Mouse (Mus musculus) limb, embryonic 10.5 days (tissue): Measurements from ENCODE around the gene Trim80. TPM values are rescaled to one million over a fixed set of nuclear protein-coding genes. Genes with fewer than 3 reads are reported as not detected.

ENCODE experiments used
- DNase-seq: peaks from one replicate; pipeline ENCODE4 v3.0.0-alpha.2; 2017; ENCODE audit warnings: low spot score
- H3K27ac ChIP-seq: fragments of 300-500 bp; sonication (generic); 2 replicates; pipeline ENCODE4 v1.5.1; 2016; ENCODE audit warnings: mild to moderate bottlenecking
- H3K27me3 ChIP-seq: fragments of 300-500 bp; sonication (generic); 2 replicates; pipeline ENCODE4 v1.6.1; 2016; ENCODE audit warnings: low read depth, mild to moderate bottlenecking; ENCODE audit not compliant: poor library complexity, severe bottlenecking
- H3K36me3 ChIP-seq: fragments of 300-500 bp; sonication (generic); 2 replicates; pipeline ENCODE4 v1.6.1; 2016; ENCODE audit warnings: mild to moderate bottlenecking, moderate library complexity
- H3K4me1 ChIP-seq: fragments of 300-500 bp; sonication (generic); 2 replicates; pipeline ENCODE4 v1.6.1; 2016
- H3K4me3 ChIP-seq: fragments of 300-500 bp; sonication (generic); 2 replicates; pipeline ENCODE4 v1.5.1; 2016; ENCODE audit warnings: mild to moderate bottlenecking, moderate library complexity
- H3K9me3 ChIP-seq: fragments of 300-500 bp; sonication (generic); replicated peaks from 2 replicates; pipeline ENCODE4 v1.6.1; 2016; ENCODE audit warnings: mild to moderate bottlenecking
- WGBS: fragments of 180-500 bp; shearing (Covaris S2); methylation state at CpG from one replicate; pipeline ENCODE4 v1.1.7; 2016; 5-methylcytosine and 5-hydroxymethylcytosine counted together
- polyA plus RNA-seq: library from polyadenylated mRNA; unstranded; fragments of >200 nt; fragmentation: Nextera tagmentation; extraction: Ambion mirVana; gene quantifications from 2 replicates; pipeline ENCODE4 v1.2.1, GENCODE M21; 2016

Gene Trim80
- polyA plus RNA-seq, 1 experiment from 2014 or later, result 0.26 TPM

GRCm38 (mm10) chr11:115455619-115456018, 15.3 kb downstream of the Trim80 start:
- Histone ChIP-seq H3K9me3 (no peaks in the 10 kb centered on the region), H3K4me1 (peaks cover 11% of the 10 kb centered on the region), H3K27me3 (no peaks in the 10 kb centered on the region), H3K27ac (no peak overlapping the region), H3K36me3 (no peaks in the 10 kb centered on the region), H3K4me3 (no peak overlapping the region)
- no peak for DNase-seq
- WGBS, result 87% methylated on average over 15 of the region's 15 CpGs

GRCm38 (mm10) chr11:115456182-115456581, 15.8 kb downstream of the Trim80 start:
- no peaks in the 10 kb centered on the region for H3K9me3 ChIP-seq
- WGBS, result 94% methylated on average over 5 of the region's 5 CpGs
- no peak for DNase-seq
- no peaks in the 10 kb centered on the region for H3K36me3 ChIP-seq
- peaks cover 11% of the 10 kb centered on the region for H3K4me1 ChIP-seq
- H3K27ac ChIP-seq, result no peak overlapping the region
- no peak overlapping the region for H3K4me3 ChIP-seq
- H3K27me3 ChIP-seq, result no peaks in the 10 kb centered on the region

DNA sequence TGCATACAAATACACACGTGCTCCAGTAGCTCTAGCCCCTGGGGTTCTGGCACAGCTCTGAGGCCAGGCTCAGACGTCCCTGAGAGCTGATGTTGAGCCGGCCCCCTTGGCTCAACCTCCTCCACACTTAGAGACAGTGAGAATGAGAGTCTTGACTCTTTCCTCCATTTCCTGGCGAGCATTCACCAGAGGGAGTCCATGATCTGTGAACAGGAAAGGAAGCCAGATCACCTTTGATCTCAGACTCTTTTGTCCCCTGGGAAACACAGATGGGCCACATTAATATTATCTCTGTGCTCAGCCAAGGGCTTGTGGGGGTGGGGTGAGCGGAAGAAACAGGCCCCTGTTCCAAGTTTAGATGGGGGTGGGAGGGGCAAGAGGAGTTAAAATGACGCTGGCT, 17.1 kb downstream of the Trim80 start:
- H3K27ac ChIP-seq, result no peak overlapping the region

DNA sequence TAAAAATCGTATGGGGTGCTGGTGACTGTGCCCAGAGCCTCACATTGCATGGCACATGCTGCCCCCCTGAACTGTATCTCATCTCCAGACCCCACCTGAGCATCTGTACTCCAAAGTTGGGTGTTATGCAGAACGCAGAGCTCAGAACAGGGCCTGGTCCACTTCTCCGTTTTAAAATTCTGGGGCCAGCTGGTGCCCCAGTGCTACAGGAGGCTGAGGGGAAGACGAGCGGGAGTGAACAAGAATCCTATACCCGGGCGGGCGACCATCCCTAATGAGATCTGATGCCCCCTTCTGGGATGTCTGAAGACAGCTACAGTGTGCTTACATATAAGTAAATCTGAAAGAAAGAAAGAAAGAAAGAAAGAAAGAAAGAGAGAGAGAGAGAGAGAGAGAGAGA, 20.6 kb downstream of the Trim80 start:
- no peak for DNase-seq
- Histone ChIP-seq H3K27ac (no peak overlapping the region), H3K4me1 (peaks cover 17% of the 10 kb centered on the region), H3K36me3 (no peaks in the 10 kb centered on the region), H3K27me3 (peaks cover 20% of the 10 kb centered on the region), H3K9me3 (no peaks in the 10 kb centered on the region), H3K4me3 (no peak overlapping the region)
- 24% methylated on average over 8 of the region's 8 CpGs for WGBS

More for the DNA sequence above, 17.1 kb downstream of the Trim80 start:
- 34% methylated on average over 6 of the region's 6 CpGs for WGBS
- Histone ChIP-seq H3K4me3 (no peak overlapping the region), H3K27me3 (peaks cover 7% of the 10 kb centered on the region), H3K9me3 (no peaks in the 10 kb centered on the region), H3K4me1 (peaks cover 17% of the 10 kb centered on the region), H3K36me3 (no peaks in the 10 kb centered on the region)
- DNase-seq, result no peak

- H3K27me3 ChIP-seq, result peaks cover 20% of the 10 kb centered on the region
- no peak for DNase-seq
- no peak overlapping the region for H3K27ac ChIP-seq
- H3K4me3 ChIP-seq, result no peak overlapping the region
- no peaks in the 10 kb centered on the region for H3K36me3 ChIP-seq
- H3K4me1 ChIP-seq, result peaks cover 19% of the 10 kb centered on the region
- WGBS, result 78% methylated on average over 5 of the region's 5 CpGs
- H3K9me3 ChIP-seq, result no peaks in the 10 kb centered on the region
These were observed 21.5 kb downstream of the Trim80 start for GRCm38 (mm10) chr11:115461846-115462242.

DNA sequence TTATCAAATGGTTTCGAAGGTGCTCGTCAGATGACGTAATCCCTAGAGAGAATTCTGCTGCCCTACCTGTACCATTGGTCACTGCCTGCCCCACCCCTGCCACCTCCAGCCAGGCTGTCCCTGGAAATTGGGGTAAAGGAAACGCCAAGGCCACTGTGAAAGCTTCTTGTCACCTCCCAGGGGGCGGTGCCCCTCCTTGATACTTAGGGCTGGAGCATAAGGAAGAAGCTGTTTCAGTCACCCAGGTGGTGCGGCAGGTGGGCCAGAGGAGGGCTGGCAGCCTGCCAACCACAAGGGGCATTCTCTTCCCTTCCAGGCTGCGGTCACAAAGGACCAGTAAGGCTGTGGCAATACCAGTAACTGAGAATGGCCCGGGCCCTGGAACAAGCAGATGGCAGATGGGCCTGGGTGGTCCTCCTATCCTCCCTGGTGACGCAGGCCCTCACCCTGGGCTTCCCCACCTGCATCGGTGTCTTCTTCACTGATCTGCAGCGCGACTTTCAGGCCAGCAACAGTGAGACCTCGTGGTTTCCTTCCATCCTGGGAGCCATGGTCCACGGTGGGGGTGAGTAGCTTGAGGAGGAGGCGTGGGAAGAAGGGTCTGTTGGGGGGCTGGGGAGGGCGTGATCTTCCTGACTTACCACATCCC, 22.0 kb downstream of the Trim80 start, which contains the start of gene Slc16a5:
Gene Slc16a5, plus strand, starts transcription at position 232 of the 649 bp plus-strand sequence.
- peaks cover 20% of the 10 kb centered on the region for H3K27me3 ChIP-seq
- H3K4me1 ChIP-seq, result peaks cover 21% of the 10 kb centered on the region
- no peaks in the 10 kb centered on the region for H3K9me3 ChIP-seq
- H3K27ac ChIP-seq, result no peak within 1 kb of the TSS
- WGBS, result 78% methylated on average over 16 of the region's 16 CpGs
- DNase-seq, result no peak
- H3K4me3 ChIP-seq, result no peak within 1 kb of the TSS
- no peaks in the 10 kb centered on the region for H3K36me3 ChIP-seq

DNA sequence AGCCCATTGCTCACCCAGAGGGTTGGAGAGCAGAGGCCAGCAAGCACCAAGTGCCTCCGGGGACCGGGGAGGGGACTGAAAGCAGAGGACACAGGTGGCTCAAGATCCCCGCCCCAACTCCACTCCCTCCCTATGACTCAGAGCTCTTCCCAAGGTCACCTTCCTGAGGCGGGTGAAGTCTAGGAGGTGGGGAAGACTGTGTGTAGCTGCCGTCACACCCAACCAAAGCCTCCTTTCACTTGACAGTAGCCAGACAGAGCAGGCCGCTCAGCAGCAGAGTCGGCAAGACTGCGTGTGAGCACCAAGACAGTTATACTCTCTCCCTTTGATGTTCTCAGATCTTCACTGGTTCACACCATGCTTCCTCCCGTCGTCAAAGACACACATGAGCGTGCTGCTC, 23.1 kb downstream of the Trim80 start:
- Histone ChIP-seq H3K9me3 (no peaks in the 10 kb centered on the region), H3K36me3 (no peaks in the 10 kb centered on the region), H3K4me3 (no peak overlapping the region), H3K27me3 (peaks cover 20% of the 10 kb centered on the region), H3K4me1 (peaks cover 19% of the 10 kb centered on the region), H3K27ac (no peak overlapping the region)
- no peak for DNase-seq
- 65% methylated on average over 11 of the region's 11 CpGs for WGBS

DNA sequence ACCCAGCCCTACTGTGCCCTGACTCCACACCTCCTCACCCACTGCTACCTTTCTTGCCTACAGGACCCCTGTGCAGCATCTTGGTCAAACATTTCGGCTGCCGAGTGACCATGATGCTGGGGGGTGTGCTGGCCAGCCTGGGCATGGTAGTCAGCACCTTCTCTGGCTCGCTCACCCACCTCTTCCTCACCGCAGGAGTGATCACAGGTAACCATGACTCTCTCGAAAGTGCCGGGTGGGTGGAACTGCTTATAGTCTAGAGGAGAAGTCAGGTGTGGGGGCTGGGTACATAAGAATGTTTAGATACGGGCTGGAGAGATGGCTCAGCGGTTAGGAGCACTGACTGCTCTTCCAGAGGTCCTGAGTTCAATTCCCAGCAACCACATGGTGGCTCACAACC, 24.5 kb downstream of the Trim80 start:
- Histone ChIP-seq H3K36me3 (no peaks in the 10 kb centered on the region), H3K27ac (no peak overlapping the region), H3K9me3 (no peaks in the 10 kb centered on the region), H3K4me3 (no peak overlapping the region), H3K27me3 (peaks cover 20% of the 10 kb centered on the region), H3K4me1 (peaks cover 19% of the 10 kb centered on the region)
- WGBS, result 87% methylated on average over 8 of the region's 8 CpGs
- no peak for DNase-seq

- peaks cover 15% of the 10 kb centered on the region for H3K27me3 ChIP-seq
- H3K27ac ChIP-seq, result peak overlapping the region; percentile 61
- H3K4me1 ChIP-seq, result peaks cover 13% of the 10 kb centered on the region
- 10% methylated on average over 4 of the region's 4 CpGs for WGBS
- no peaks in the 10 kb centered on the region for H3K36me3 ChIP-seq
- peak; percentile 69 for DNase-seq
- no peaks in the 10 kb centered on the region for H3K9me3 ChIP-seq
- H3K4me3 ChIP-seq, result peak overlapping the region; percentile 15; the same call in 1 of the 2 replicates
These were observed 26.9 kb downstream of the Trim80 start for GRCm38 (mm10) chr11:115467217-115467618.

DNA sequence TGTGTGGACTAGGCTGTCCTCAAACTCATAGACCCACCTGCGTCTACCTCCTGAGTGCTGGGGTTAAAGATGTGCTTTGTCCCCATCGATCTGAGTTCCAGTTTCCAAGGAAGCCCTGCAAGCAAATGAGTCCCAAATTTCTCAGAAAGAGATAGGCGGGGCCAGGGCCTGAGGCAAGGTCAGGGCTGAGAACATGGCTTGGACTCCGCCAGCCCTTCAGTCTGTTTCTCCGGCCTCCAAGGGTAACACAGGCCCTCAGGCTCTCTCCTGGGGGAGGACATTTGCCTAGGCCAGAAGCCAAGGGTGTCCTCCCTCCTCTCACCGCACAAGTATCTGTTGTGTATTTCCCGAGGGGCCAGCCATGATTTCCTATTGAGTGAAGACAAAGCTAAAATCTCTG, 31.8 kb downstream of the Trim80 start:
- DNase-seq, result no peak
- H3K9me3 ChIP-seq, result no peaks in the 10 kb centered on the region
- no peak overlapping the region for H3K4me3 ChIP-seq
- WGBS, result 90% methylated on average over 7 of the region's 7 CpGs
- 0 out of 2 replicates have a peak overlapping the region, but pooled peaks have one; percentile 6 for H3K27ac ChIP-seq
- peaks cover 50% of the 10 kb centered on the region for H3K4me1 ChIP-seq
- no peaks in the 10 kb centered on the region for H3K36me3 ChIP-seq
- H3K27me3 ChIP-seq, result no peaks in the 10 kb centered on the region

DNA sequence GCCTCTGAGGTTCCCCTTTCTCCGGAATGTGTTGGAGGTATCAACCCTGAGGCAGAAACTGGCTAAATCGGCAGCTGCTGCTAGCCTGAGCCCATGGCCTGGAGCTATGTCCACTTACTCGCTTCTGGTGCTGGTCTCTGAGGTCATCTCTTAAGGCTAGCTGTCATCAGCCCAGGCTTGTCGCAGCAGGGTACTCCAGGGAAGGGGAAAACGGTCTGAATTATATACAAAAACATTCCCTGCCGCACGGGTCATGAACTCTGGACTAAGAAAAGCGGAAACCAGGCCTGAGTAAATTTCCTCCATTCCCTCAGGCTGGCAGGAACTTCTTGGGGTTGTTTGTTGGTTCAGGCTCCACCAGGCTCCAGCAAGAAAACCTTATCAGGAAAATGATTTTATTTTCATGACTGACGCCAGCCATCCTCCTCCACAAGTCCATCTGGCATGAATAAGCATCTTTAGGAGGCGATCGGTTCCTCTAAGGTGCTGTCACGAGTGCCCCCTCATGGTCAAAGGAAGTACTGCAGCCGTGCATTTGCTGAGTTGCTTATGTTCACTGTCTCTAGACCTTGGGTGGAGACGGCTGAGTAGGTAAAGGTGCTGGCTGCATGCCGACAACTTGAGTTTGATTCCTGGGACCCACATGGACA, 33.4 kb downstream of the Trim80 start:
- WGBS, result 12% methylated on average over 15 of the region's 15 CpGs
- Histone ChIP-seq H3K9me3 (no peaks in the 10 kb centered on the region), H3K4me1 (peaks cover 42% of the 10 kb centered on the region), H3K36me3 (no peaks in the 10 kb centered on the region), H3K27ac (peak overlapping the region; percentile 80), H3K27me3 (no peaks in the 10 kb centered on the region), H3K4me3 (peak overlapping the region; percentile 37)
- peak; percentile 95 for DNase-seq

- Histone ChIP-seq H3K4me1 (peaks cover 42% of the 10 kb centered on the region), H3K9me3 (no peaks in the 10 kb centered on the region), H3K36me3 (peaks cover 5% of the 10 kb centered on the region), H3K27me3 (no peaks in the 10 kb centered on the region), H3K4me3 (peak within 1 kb of the TSS; percentile 85), H3K27ac (peak within 1 kb of the TSS; percentile 85)
- peak; percentile 94 for DNase-seq
- WGBS, result under 1% methylated on average over 26 of the region's 26 CpGs
These were observed 34.8 kb downstream of the Trim80 start, which contains the start of gene Armc7 for GRCm38 (mm10) chr11:115475025-115475757. TSS of gene Armc7 (plus strand) at chr11:115475667.

- Histone ChIP-seq H3K4me1 (peaks cover 42% of the 10 kb centered on the region), H3K27ac (peak overlapping the region; percentile 85), H3K27me3 (no peaks in the 10 kb centered on the region), H3K9me3 (no peaks in the 10 kb centered on the region), H3K4me3 (peak overlapping the region; percentile 85), H3K36me3 (peaks cover 5% of the 10 kb centered on the region)
- no peak for DNase-seq
- WGBS, result 5% methylated on average over 28 of the region's 28 CpGs
These were observed 35.5 kb downstream of the Trim80 start for GRCm38 (mm10) chr11:115475758-115476237.
